Mouse (Mus musculus) gastrocnemius, adult 8-10 months (tissue): ENCODE measurements around the gene Pelo. TPM values are rescaled to one million over a fixed set of nuclear protein-coding genes. Genes with fewer than 3 reads are reported as not detected.

ENCODE experiments used
- DNase-seq, 2 experiments: peaks; one replicate each; pipeline ENCODE4 v3.0.0; 2022; ENCODE audit warnings: low spot score in 2 of 2
- total RNA-seq, 4 experiments: library from RNA; stranded (reverse); gene quantifications; 2 replicates each; pipeline ENCODE4 v1.2.4; 2022

The Pelo gene
- total RNA-seq, 4 experiments from 2014 or later: 7.9 to 10.0 (median 9.2) TPM

- DNase-seq: no peak
These were observed 7.0 kb upstream of the Pelo start for GRCm38 (mm10) chr13:115096965-115097364.

GRCm38 (mm10) chr13:115096216-115096615 lies 6.2 kb upstream of the Pelo start:
- DNase-seq: no peak

- DNase-seq: no peak
These were observed 5.4 kb upstream of the Pelo start for GRCm38 (mm10) chr13:115095392-115095791.

- no peak for DNase-seq
These were observed 1.5 kb upstream of the Pelo start for GRCm38 (mm10) chr13:115091511-115091910.

- no peak for DNase-seq
These were observed 1.0 kb upstream of the Pelo start for GRCm38 (mm10) chr13:115090977-115091445.

GRCm38 (mm10) chr13:115089395-115090025 lies 476 bp downstream of the Pelo start:
- DNase-seq: no peak

GRCm38 (mm10) chr13:115089020-115089394 lies 979 bp downstream of the Pelo start:
- no peak for DNase-seq

GRCm38 (mm10) chr13:115085974-115086373 lies 4.0 kb downstream of the Pelo start:
- DNase-seq: no peak

- DNase-seq: no peak
These were observed 7.6 kb downstream of the Pelo start for GRCm38 (mm10) chr13:115082339-115082738.

- no peak for DNase-seq
These were observed 9.9 kb downstream of the Pelo start for GRCm38 (mm10) chr13:115079996-115080585.

- no peak for DNase-seq
These were observed 10.8 kb downstream of the Pelo start for GRCm38 (mm10) chr13:115078997-115079685.

GRCm38 (mm10) chr13:115077346-115078134 lies 12.4 kb downstream of the Pelo start:
- no peak for DNase-seq

- DNase-seq: no peak
These were observed 17.6 kb downstream of the Pelo start for GRCm38 (mm10) chr13:115072386-115072785.

GRCm38 (mm10) chr13:115071431-115071830 lies 18.6 kb downstream of the Pelo start:
- DNase-seq: no peak

GRCm38 (mm10) chr13:115067968-115068330 lies 22.0 kb downstream of the Pelo start:
- DNase-seq: no peak

GRCm38 (mm10) chr13:115067324-115067967 lies 22.5 kb downstream of the Pelo start:
- DNase-seq: no peak

- DNase-seq: no peak
These were observed 32.4 kb downstream of the Pelo start for GRCm38 (mm10) chr13:115057555-115057954.

- no peak for DNase-seq
These were observed 35.2 kb downstream of the Pelo start for GRCm38 (mm10) chr13:115054783-115055182.

GRCm38 (mm10) chr13:115052568-115052967 lies 37.4 kb downstream of the Pelo start:
- DNase-seq: no peak

- no peak for DNase-seq
These were observed 39.1 kb downstream of the Pelo start for GRCm38 (mm10) chr13:115050660-115051559.
